Mouse (Mus musculus): Measurements from ENCODE around the gene Gm12216.

Gene Gm12216

GRCm38 (mm10) chr11:53821945-53822338 is 37.1 kb downstream of the Gm12216 start:
- in situ Hi-C loops (cut with MboI, MseI), result no loop called here

- in situ Hi-C loops (cut with MboI, MseI), result no loop called here
These were observed 37.7 kb downstream of the Gm12216 start for GRCm38 (mm10) chr11:53821230-53821944.

DNA sequence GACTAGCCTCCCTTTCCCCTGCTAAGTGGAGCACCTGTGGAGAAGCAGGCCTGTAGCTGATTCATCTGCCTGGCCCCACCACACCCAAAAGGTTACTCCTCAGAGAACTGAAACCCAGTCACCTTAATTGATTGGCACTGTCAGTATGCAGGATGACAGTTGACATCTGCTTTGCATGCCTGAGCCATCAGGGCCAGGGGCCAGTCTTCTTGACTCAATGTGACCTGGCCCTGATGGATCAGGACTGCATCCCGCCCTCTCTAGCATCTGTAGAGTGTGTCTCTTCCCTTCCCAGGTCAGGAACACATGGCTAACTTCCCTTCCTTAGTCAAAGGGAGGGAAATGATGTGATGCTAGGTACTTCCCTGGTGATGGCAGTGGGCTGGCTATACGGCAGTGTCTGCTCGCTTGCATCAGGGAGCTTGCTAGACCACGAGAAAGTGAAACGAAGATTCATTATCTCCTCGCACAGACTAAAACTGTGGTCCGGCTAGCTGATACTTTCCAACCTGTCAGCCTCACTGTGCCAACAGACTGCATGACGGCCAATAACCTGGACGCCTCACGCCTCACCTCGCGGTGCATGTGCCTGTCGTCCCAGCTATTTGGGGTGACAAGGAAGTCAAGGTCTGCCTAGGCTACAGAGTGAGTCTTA is 38.4 kb downstream of the Gm12216 start:
- in situ Hi-C loops (cut with MboI, MseI), result no loop called here

DNA sequence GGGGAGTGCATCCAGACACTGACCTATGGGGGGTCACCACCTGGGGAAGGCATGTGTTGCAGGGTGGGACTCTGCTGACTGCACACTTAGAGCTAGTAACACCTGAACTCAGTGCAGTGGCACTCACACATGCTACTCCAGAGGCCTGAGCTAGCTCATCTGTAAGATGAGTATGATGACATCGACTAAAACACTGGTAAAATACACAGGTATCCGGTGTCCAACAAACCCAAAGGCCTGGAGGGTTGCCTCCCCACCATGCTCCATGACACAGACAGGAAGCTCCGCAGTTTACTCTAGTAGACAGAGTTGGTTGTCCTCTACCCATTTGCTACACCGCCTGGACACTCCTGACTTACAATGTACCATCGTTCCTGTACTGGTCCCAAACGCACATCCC is 39.5 kb downstream of the Gm12216 start:
- in situ Hi-C loops (cut with MboI, MseI), result no loop called here

DNA sequence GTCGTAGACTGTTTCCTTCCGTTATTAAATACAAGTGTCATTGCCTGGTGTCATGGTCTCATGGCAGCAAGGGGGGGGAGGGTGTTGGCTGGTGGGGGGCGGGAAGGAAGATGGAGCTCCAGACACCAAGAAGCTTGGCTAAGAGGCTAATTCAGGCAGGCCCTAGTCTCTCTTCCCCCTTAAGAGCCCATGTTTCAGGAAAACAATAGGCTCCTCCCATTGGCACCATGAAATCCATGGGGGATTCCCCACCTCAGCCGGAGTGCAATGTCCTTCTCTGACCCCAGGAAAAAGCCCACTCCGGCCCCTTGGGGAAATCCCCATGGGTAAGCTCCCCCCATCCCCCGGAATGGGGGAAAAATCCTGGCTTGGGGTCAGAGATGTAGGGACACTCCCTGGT is 40.3 kb downstream of the Gm12216 start:
- in situ Hi-C loops (cut with MboI, MseI), result no loop called here

- in situ Hi-C loops (cut with MboI, MseI), result no loop called here
These were observed 42.1 kb downstream of the Gm12216 start for GRCm38 (mm10) chr11:53816841-53817375.

GRCm38 (mm10) chr11:53814810-53815209 is 44.2 kb downstream of the Gm12216 start:
- in situ Hi-C loops (cut with MboI, MseI), result no loop called here

DNA sequence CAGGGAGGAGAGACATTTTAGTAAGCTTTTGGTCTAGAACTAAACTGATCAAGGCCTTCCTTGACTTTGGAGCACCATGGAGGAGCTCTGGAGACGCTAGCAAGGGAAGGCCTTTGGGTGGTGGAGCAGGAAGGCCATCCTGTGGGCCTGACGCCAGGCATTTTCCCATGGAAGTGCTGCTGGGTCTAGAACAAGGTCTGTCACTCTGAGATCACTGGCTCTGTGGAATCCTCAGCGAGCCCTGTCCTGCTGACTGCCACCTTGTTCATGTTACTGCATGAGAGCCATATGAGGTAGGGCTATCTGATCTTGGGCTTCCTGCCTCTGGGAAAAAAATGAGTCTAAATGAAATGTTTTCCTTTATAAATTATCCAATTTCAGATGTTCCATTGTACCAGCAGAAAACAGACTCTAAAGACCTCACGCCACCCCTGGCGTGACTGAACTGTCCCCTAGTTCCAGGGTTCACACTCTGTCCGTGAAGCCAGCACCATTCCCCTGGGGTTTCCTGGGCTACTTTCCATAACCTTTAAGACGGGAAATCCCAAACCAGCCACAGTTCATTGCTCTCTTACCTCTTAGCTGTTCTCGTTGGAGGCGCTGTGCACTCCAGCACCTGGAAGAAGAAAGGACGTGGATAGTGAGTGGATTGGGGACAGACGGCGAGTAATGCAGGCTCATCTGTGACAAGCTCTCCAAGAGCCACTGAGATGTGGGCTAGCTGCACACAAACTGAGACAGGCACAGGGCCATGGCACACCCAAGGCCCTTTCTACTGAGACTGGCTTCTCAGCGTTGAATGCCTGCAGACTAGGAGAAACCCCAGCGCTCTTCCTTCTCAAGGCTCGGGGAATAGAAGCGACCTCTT is 45.8 kb downstream of the Gm12216 start:
- in situ Hi-C loops (cut with MboI, MseI), result no loop called here

- in situ Hi-C loops (cut with MboI, MseI), result no loop called here
These were observed 47.7 kb downstream of the Gm12216 start for GRCm38 (mm10) chr11:53811312-53811711.

- in situ Hi-C loops (cut with MboI, MseI), result no loop called here
These were observed 48.3 kb downstream of the Gm12216 start for GRCm38 (mm10) chr11:53810749-53811148.

DNA sequence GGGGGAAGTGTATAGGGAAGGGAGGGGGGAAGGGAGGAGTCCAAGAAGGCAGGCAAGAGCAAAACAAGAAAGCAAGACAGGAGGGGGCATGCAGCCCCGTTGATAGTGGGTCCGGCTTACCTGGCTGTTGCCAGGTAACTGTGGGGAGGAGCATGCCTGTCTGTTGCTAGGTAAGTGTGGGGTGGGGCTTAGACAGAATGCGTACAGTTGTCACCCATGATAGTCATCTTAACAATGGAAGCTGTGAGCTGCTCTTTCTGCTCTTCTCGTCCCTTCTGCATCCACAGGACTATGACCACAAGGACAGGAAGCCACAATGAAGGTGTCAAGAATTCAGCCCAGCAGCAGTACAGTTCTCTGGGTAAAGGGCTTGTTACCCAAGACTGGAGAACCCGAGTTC is 48.9 kb downstream of the Gm12216 start:
- in situ Hi-C loops (cut with MboI, MseI), result no loop called here

DNA sequence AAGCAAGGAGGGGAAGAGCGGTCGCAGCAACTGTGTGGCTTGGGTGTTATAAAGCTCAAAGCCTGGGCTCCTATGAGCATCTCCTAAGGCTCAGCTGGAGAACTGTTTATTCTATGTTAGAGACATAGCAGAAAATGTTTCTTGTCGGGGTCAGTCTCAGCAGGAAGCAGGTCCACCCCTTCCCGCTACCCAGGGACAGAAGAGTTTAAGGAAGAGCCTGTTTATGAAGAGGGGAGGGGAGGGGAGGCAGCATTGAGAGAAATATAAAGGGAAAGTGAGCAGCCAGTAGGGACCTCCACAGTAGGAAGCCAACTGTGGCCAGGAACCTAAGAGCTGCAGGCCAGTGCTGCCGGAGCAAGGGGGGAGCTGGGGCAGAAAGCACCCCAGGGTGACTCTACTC is 49.7 kb downstream of the Gm12216 start:
- in situ Hi-C loops (cut with MboI, MseI), result no loop called here

DNA sequence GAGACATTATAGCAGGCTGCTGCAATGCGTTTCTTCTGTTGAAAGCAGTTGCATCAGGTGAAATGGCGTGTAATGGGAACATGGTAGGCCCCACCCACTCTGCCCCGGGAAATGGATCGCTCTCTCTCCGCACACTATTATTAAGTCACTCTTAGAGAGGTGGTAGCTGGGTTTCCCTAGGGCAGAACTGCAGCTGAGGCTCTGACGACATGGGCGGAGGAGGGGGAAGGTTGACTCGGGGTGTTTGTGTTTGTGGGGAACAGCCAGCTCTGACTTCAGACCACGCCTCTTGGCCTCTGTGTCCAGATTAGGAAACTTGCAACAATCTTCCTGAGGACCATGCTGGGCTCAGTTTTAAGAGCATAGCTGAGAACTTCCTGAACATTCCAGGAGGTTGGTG is 53.3 kb downstream of the Gm12216 start:
- in situ Hi-C loops (cut with MboI, MseI), result no loop called here

DNA sequence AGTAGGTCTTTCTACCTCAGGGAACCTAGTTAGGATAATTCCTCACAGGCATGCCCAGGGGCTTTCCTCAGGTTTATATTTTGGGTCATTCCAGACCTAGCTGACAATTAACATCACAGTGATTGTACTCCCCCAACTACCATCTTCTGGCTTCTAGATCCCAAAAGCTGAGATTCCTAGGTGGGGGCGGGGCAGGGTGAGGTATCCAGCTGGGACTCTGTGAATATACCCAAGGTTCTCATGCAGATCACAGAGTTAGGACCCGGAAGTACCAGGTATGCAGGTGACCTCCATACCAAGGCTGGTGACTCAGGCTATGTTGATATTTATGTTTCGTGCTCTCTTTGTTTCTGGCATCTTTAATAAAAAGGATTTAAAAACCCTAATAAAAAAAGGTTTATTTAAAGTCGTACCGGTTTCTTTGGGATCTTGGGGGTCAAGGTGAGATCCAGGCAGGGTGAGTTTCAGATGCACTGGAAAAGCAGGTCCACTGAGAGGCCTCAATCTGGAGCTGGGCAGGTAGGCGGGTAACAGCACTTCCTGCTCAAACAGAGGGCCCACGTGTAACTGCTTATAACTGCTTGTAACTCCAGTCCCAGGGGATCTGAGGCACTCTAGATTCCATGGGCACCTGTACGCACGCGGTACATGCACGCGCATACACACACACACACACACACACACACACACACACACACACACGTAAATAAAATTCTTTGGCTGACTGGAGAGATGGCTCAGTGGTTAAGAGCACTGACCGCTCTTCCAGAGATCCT is 54.3 kb downstream of the Gm12216 start:
- in situ Hi-C loops (cut with MboI, MseI), result no loop called here

DNA sequence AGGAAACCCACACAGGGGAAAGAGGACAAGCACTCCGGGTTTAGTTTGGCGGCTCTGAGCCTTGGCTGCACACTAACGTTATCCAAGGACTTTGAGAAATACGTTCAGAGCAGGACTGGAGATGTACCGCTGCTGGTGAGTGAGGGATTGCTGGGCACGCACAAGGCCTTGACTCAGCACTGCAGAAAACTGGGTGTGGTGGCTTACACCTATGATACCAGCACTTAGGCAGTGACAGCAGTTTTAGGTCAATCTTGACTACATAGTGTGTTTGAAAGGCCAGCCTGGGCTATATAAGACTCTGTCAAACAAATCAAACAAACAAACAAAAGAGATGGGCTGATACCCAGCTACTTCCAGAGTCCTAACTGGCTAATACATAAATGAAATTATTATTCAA is 55.6 kb downstream of the Gm12216 start:
- in situ Hi-C loops (cut with MboI, MseI), result no loop called here

DNA sequence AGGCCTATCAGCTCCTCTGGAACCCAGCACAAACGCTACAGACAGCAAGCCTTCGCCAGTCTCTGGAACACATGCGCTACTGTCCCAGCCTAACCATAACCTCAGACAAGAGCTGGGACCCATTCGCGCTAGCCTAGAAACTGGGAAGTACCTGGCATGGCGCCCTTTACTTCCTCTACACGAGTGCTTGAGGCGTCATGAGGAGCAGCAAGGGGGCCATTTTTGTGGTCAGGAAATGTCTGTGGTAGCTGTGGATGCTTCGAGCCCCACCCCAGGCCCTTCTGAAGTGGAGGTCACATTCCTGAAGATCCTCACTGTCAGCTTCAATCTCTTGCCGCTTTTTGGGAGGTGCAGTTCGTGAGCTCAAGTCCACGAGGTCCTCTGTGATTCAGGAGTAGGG is 56.0 kb downstream of the Gm12216 start:
- in situ Hi-C loops (cut with MboI, MseI), result no loop called here

- in situ Hi-C loops (cut with MboI, MseI), result no loop called here
These were observed 58.1 kb downstream of the Gm12216 start for GRCm38 (mm10) chr11:53800975-53801374.

- in situ Hi-C loops (cut with MboI, MseI), result no loop called here
These were observed 59.0 kb downstream of the Gm12216 start for GRCm38 (mm10) chr11:53800036-53800435.

DNA sequence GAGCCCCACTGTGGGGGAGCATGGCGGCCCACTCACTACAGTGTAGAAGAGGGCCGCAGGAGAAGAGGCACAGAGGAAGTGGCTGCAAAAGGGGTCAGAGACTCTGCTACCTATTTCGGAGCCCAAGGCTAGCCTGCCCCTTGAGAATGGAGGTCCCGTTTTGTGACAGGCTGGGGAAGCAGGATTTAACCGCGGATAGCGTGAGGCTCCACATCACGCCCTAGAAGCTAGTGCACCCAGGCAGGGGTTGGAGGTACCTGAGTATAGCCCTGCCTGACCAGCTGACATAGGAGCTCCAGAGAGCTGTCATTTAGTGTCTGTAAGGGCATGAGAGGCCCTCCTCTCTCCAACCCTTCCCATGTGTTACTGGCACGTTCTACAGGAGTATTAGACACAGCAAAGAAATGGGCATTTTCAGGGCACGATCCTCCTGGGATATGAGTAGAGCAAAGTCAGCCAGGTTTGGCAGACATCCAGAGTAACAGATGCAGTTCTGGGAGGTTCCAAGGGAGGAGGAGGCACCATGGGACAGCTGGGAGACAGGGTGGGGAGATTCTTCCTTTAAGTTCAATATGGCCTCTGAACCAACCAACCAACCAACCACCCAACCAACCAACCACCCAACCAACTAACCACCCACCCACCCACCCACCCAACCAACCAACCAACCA is 60.9 kb downstream of the Gm12216 start:
- in situ Hi-C loops (cut with MboI, MseI), result no loop called here

DNA sequence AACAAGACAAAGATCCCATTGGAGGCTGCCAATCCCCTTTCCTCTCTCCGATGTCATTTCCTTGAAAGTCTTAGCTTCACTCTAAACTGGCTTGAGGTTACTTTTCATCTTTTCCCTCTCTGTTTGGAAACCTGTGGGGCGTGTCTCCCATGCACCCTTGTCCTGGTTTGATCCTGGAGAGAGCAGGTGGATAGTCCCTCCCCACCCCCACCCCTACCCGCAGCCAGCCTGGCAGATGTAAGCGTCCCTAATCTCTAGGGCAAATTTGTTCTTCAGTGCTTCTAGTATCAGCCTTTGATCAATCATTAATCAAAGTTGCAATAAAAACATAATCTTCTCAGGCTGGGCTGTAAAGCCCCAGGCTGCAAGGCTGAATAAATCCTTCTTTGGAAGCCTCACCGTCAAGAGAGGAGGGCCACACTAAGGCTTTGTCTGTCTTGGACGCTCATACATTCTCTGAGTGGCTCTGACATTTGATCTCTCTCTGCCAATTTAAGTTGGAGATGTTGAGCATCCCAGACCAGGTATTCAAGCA is 61.6 kb downstream of the Gm12216 start:
- in situ Hi-C loops (cut with MboI, MseI), result no loop called here

Data from regulatory T cell (primary cell).